ENCODE assay signal across 8 mouse cellular contexts in the genomic region with DNA sequence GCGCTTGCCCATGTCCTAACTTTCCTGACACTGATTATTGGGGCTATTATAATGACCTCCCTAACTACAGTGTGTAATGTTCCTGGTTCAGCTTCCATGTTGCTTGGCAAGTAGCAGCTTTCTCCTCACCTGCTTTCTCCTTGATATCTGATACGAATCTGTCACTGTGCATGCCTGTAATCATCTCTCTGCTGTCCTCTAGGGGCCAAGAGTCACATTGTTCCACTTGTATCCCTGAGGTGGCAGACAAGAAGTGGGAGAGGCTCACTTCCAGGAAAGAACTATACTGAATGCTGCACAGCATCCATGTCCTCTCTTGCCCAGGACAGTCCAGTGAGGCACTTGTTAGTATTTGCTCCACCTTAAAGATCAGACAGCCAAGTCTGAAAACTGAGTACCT.
DNase-seq lines count a peak whose midpoint lies in the region; ATAC-seq and TF ChIP-seq lines count a peak whose summit lies in the region.

No protein-coding gene starts in this region.

- no peak overlapping the region for H3K4me3 ChIP-seq in lung, embryonic 14.5 days (ENCODE audit: low read depth, low read length)
- no peak overlapping the region for H3K4me3 ChIP-seq in lung, adult 2 months (replicated peaks; ENCODE audit: extremely low read depth, low read depth, low read length)

- peak; percentile 20 for DNase-seq in adrenal gland, postnatal 14 days
- no peak for DNase-seq in adrenal gland, postnatal 25 days
- peak; percentile 44 for DNase-seq in lung, embryonic 14.5 days
- no peak for DNase-seq in lung, adult 2 months
- DNase-seq in left cerebral cortex, adult 18-20 months (ENCODE audit: low spot score in 2 of 2) = peak; percentile 21
- DNase-seq in skeletal muscle tissue, adult 2 months (ENCODE audit: low read depth, low spot score) = peak; percentile 12
- no peak for DNase-seq in gastrocnemius, postnatal 25 days

- TF ChIP-seq CTCF in lung, embryonic 14.5 days (IDR thresholded peaks at IDR 0.05; ENCODE audit: low read depth) = peak; percentile 68
- TF ChIP-seq CTCF in lung, adult 2 months (IDR thresholded peaks at IDR 0.05; ENCODE audit: insufficient read depth, low read length) = no peak

- H3K27ac ChIP-seq in lung, embryonic 14.5 days (ENCODE audit: low read depth) = no peak overlapping the region

- H3K9ac ChIP-seq in lung, embryonic 14.5 days = no peak overlapping the region

- no peaks in the 10 kb centered on the region for H3K4me1 ChIP-seq in lung, embryonic 14.5 days (ENCODE audit: insufficient read depth)
- no peaks in the 10 kb centered on the region for H3K4me1 ChIP-seq in lung, adult 2 months (ENCODE audit: control insufficient read depth, insufficient read depth, low read length)

- H3K27me3 ChIP-seq in lung, embryonic 14.5 days (ENCODE audit: insufficient read depth, low read length) = no peaks in the 10 kb centered on the region

- no peak overlapping the region for H3K4me2 ChIP-seq in lung, embryonic 14.5 days

- H3K9me3 ChIP-seq in lung, embryonic 14.5 days (ENCODE audit: low read depth, low read length) = no peaks in the 10 kb centered on the region

- no peak for ATAC-seq in lung, embryonic 14.5 days (ENCODE audit: insufficient read depth)
- ATAC-seq in common myeloid progenitor, adult 5-6 weeks (replicated peaks; ENCODE audit: low read depth, poor library complexity, severe bottlenecking) = peak; percentile 72; the same call in 1 of the 2 replicates

- no peak for TF ChIP-seq POLR2A in lung, adult 2 months (IDR thresholded peaks at IDR 0.05; ENCODE audit: borderline replicate concordance, extremely low read depth, low read depth, low read length)

- no peaks in the 10 kb centered on the region for H3K36me3 ChIP-seq in lung, embryonic 14.5 days (ENCODE audit: insufficient read depth)

- 55% methylated on average over 2 of the region's 2 CpGs for WGBS in lung, embryonic 14.5 days
- WGBS in lung, adult 2 months = 54% methylated on average over 2 of the region's 2 CpGs

Comparison
In these comparisons a context has a peak if more than half of its experiments do, and no peak if none do; other contexts are left out.
1. DNase-seq: peak in adrenal gland, postnatal 14 days (single experiment), lung, embryonic 14.5 days (single experiment), left cerebral cortex, adult 18-20 months (2 of 2) and skeletal muscle tissue, adult 2 months (single experiment); none in adrenal gland, postnatal 25 days (single experiment), lung, adult 2 months (single experiment) and gastrocnemius, postnatal 25 days (single experiment).